Mouse (Mus musculus): ENCODE data around the gene Tmem127. TPM values are rescaled to one million over a fixed set of nuclear protein-coding genes. Genes with fewer than 3 reads are reported as not detected.

Gene Tmem127
- total and polyA plus RNA-seq, 3 experiments = 27.7 to 47.9 (median 30.8) TPM

DNA sequence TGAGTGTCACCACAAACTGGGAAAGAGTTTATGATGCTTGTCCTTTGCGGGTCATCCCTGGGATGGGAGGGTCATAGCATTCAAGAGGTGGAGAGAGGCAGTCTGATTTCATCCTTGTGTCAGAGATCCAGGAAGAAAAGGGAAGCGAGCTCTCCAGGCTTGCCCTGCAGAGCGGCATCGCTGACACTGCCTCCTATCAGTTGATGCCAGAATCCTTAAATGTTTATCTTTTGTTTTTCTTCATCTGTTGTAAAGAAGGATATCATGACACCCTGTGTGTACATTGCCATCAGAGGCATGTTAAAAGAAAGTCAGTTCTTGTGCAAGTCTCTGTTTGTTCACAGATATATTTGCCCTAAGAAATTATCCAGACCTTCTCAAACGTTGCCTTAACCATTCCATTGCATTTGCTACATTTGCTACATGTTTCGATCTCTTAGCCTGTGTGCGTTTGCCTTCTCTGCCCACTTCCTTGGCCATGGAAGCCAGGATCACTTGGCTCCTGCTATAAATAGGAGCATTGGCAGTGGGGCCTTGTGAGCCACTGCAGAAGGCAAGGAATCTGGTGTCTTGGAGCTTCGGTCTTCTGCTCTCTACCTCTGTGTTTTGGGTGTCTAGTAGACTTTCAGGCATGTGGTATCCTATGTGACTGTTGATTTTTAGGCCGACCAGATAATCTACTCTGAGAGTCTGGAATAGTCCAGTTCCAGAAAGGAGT lies 2.7 kb downstream of the Tmem127 start:
- Histone ChIP-seq H3K9me3 (replicated peaks) (no peaks in the 10 kb centered on the region), H3K36me3 (replicated peaks) (peaks cover 65% of the 10 kb centered on the region), H3K4me3 (ENCODE audit: low read depth, low read length) (no peak overlapping the region), H3K27me3 (ENCODE audit: insufficient read depth, low read length) (no peaks in the 10 kb centered on the region), H3K4me1 (ENCODE audit: insufficient read depth, low read depth, low read length) (peaks cover 39% of the 10 kb centered on the region)
- DNase-seq (ENCODE audit: low spot score) (no peak), ATAC-seq (ENCODE audit: extremely low read depth, insufficient number of reproducible peaks, low FRiP score, poor library complexity, severe bottlenecking) (no peak)
- TF ChIP-seq POLR2AphosphoS5 (IDR thresholded peaks at IDR 0.05; ENCODE audit: insufficient replicate concordance, low read depth, low read length) (no peak), CTCF (IDR thresholded peaks at IDR 0.05; ENCODE audit: low read depth, low read length) (no peak), GATA1 (IDR thresholded peaks at IDR 0.05; ENCODE audit: borderline replicate concordance, low read length) (no peak), TAL1 (conservative IDR thresholded peaks at IDR 0.05; ENCODE audit: low read depth, low read length) (no peak), GATA2 (IDR thresholded peaks at IDR 0.05; ENCODE audit: borderline replicate concordance, low read depth, low read length) (no peak)

- no peaks in the 10 kb centered on the region for H3K27me3 ChIP-seq (ENCODE audit: insufficient read depth, low read length)
- DNase-seq (ENCODE audit: low spot score) = no peak
- H3K9me3 ChIP-seq (replicated peaks) = no peaks in the 10 kb centered on the region
- H3K36me3 ChIP-seq (replicated peaks) = peaks cover 64% of the 10 kb centered on the region
- no peak for TF ChIP-seq GATA1 (IDR thresholded peaks at IDR 0.05; ENCODE audit: borderline replicate concordance, low read length)
- TF ChIP-seq TAL1 (conservative IDR thresholded peaks at IDR 0.05; ENCODE audit: low read depth, low read length) = no peak
- no peak for TF ChIP-seq POLR2AphosphoS5 (IDR thresholded peaks at IDR 0.05; ENCODE audit: insufficient replicate concordance, low read depth, low read length)
- no peak for TF ChIP-seq GATA2 (IDR thresholded peaks at IDR 0.05; ENCODE audit: borderline replicate concordance, low read depth, low read length)
- no peak for TF ChIP-seq CTCF (IDR thresholded peaks at IDR 0.05; ENCODE audit: low read depth, low read length)
- no peak overlapping the region for H3K4me3 ChIP-seq (ENCODE audit: low read depth, low read length)
- peaks cover 29% of the 10 kb centered on the region for H3K4me1 ChIP-seq (ENCODE audit: insufficient read depth, low read depth, low read length)
- ATAC-seq (ENCODE audit: extremely low read depth, insufficient number of reproducible peaks, low FRiP score, poor library complexity, severe bottlenecking) = no peak
These were observed 3.7 kb downstream of the Tmem127 start for GRCm38 (mm10) chr2:127251457-127251856.

DNA sequence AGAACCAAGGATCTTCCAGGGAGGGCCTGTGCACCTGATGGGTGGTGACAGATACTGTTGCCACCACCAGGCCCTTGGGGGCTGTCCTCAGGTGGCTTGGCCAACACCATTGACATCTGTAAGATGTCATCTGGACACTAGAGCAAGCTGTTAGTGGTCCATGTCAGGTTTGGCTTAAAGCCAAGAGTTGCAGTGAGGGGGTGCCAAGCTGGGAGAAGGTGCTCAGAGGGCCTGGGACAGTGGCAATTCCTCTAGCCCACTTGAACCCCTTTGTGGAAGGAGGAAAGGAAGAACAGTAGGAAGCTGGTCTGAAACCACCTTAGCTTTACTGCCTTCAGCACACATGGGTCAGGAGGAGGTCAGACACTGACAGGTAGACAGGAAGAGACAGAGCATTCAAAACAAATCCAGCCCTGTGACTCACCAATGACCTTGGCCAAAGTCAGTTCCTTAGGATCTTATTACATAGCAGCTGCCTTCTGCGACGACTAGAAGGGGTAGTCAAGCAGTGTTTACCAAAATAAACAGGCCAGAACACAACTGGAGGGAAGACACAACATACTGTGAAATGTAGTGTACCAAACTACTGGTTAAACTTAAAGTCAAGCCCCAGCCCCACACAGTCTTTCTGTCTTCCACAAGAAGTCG lies 4.3 kb downstream of the Tmem127 start:
- DNase-seq (ENCODE audit: low spot score) = no peak
- H3K4me3 ChIP-seq (ENCODE audit: low read depth, low read length) = no peak overlapping the region
- peaks cover 68% of the 10 kb centered on the region for H3K36me3 ChIP-seq (replicated peaks)
- H3K4me1 ChIP-seq (ENCODE audit: insufficient read depth, low read depth, low read length) = peaks cover 24% of the 10 kb centered on the region
- ATAC-seq (ENCODE audit: extremely low read depth, insufficient number of reproducible peaks, low FRiP score, poor library complexity, severe bottlenecking) = no peak
- no peaks in the 10 kb centered on the region for H3K9me3 ChIP-seq (replicated peaks)
- TF ChIP-seq GATA1 (IDR thresholded peaks at IDR 0.05; ENCODE audit: borderline replicate concordance, low read length) (no peak), CTCF (IDR thresholded peaks at IDR 0.05; ENCODE audit: low read depth, low read length) (no peak), TAL1 (conservative IDR thresholded peaks at IDR 0.05; ENCODE audit: low read depth, low read length) (no peak), GATA2 (IDR thresholded peaks at IDR 0.05; ENCODE audit: borderline replicate concordance, low read depth, low read length) (no peak), POLR2AphosphoS5 (IDR thresholded peaks at IDR 0.05; ENCODE audit: insufficient replicate concordance, low read depth, low read length) (no peak)
- H3K27me3 ChIP-seq (ENCODE audit: insufficient read depth, low read length) = no peaks in the 10 kb centered on the region

GRCm38 (mm10) chr2:127252787-127253186 lies 5.1 kb downstream of the Tmem127 start:
- TF ChIP-seq TAL1 (conservative IDR thresholded peaks at IDR 0.05; ENCODE audit: low read depth, low read length) (no peak), POLR2AphosphoS5 (IDR thresholded peaks at IDR 0.05; ENCODE audit: insufficient replicate concordance, low read depth, low read length) (no peak), CTCF (IDR thresholded peaks at IDR 0.05; ENCODE audit: low read depth, low read length) (no peak), GATA2 (IDR thresholded peaks at IDR 0.05; ENCODE audit: borderline replicate concordance, low read depth, low read length) (no peak)
- Histone ChIP-seq H3K36me3 (replicated peaks) (peaks cover 76% of the 10 kb centered on the region), H3K4me1 (ENCODE audit: insufficient read depth, low read depth, low read length) (peaks cover 23% of the 10 kb centered on the region), H3K4me3 (ENCODE audit: low read depth, low read length) (no peak overlapping the region), H3K27me3 (ENCODE audit: insufficient read depth, low read length) (no peaks in the 10 kb centered on the region), H3K9me3 (replicated peaks) (no peaks in the 10 kb centered on the region)
- no peak for DNase-seq (ENCODE audit: low spot score)
- no peak for ATAC-seq (ENCODE audit: extremely low read depth, insufficient number of reproducible peaks, low FRiP score, poor library complexity, severe bottlenecking)

DNA sequence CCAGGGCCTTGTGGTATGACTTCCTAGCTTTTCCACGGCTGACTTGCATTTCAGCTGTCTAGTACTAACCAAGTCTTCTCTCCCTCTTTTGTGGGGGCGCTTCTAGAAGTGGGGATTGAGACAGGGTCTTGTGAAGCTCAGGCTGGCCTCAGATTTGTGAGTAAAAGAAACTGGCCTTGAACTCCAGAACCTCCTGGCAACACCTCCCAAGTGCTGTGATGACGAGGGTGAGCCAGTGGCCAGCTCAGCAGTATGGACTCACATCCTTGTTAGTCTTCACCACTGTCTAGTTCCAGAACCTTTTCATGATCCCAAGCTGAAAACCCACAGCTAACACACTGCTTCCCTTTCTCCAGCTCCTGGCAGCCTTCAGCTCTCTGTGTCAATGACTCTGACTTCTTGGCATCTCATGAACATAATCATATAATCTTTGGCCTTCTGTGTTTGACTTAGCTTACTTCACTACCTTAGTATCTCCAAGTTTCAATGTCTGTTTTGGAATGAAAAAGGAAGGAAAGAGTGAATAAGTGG lies 7.0 kb downstream of the Tmem127 start:
- H3K4me1 ChIP-seq (ENCODE audit: insufficient read depth, low read depth, low read length) = peaks cover 10% of the 10 kb centered on the region
- peaks cover 90% of the 10 kb centered on the region for H3K36me3 ChIP-seq (replicated peaks)
- no peak overlapping the region for H3K4me3 ChIP-seq (ENCODE audit: low read depth, low read length)
- H3K27me3 ChIP-seq (ENCODE audit: insufficient read depth, low read length) = no peaks in the 10 kb centered on the region
- DNase-seq (ENCODE audit: low spot score) (no peak), ATAC-seq (ENCODE audit: extremely low read depth, insufficient number of reproducible peaks, low FRiP score, poor library complexity, severe bottlenecking) (no peak)
- no peak for TF ChIP-seq TAL1 (conservative IDR thresholded peaks at IDR 0.05; ENCODE audit: low read depth, low read length)
- TF ChIP-seq GATA1 (IDR thresholded peaks at IDR 0.05; ENCODE audit: borderline replicate concordance, low read length) = no peak
- TF ChIP-seq POLR2AphosphoS5 (IDR thresholded peaks at IDR 0.05; ENCODE audit: insufficient replicate concordance, low read depth, low read length) = no peak
- TF ChIP-seq CTCF (IDR thresholded peaks at IDR 0.05; ENCODE audit: low read depth, low read length) = no peak
- no peak for TF ChIP-seq GATA2 (IDR thresholded peaks at IDR 0.05; ENCODE audit: borderline replicate concordance, low read depth, low read length)
- no peaks in the 10 kb centered on the region for H3K9me3 ChIP-seq (replicated peaks)

GRCm38 (mm10) chr2:127255294-127255693 lies 7.6 kb downstream of the Tmem127 start:
- peaks cover 93% of the 10 kb centered on the region for H3K36me3 ChIP-seq (replicated peaks)
- no peaks in the 10 kb centered on the region for H3K27me3 ChIP-seq (ENCODE audit: insufficient read depth, low read length)
- no peak for TF ChIP-seq GATA2 (IDR thresholded peaks at IDR 0.05; ENCODE audit: borderline replicate concordance, low read depth, low read length)
- DNase-seq (ENCODE audit: low spot score) (no peak), ATAC-seq (ENCODE audit: extremely low read depth, insufficient number of reproducible peaks, low FRiP score, poor library complexity, severe bottlenecking) (no peak)
- peaks cover 6% of the 10 kb centered on the region for H3K4me1 ChIP-seq (ENCODE audit: insufficient read depth, low read depth, low read length)
- no peaks in the 10 kb centered on the region for H3K9me3 ChIP-seq (replicated peaks)
- no peak overlapping the region for H3K4me3 ChIP-seq (ENCODE audit: low read depth, low read length)
